Mouse (Mus musculus): ENCODE measurements around the gene Sfta2. TPM values are rescaled to one million over a fixed set of nuclear protein-coding genes. Genes with fewer than 3 reads are reported as not detected.

Gene Sfta2
- 111 and 121 TPM in 2 replicates for polyA plus RNA-seq (2015; fragmentation: Nextera tagmentation; extraction: Ambion mirVana)

DNA sequence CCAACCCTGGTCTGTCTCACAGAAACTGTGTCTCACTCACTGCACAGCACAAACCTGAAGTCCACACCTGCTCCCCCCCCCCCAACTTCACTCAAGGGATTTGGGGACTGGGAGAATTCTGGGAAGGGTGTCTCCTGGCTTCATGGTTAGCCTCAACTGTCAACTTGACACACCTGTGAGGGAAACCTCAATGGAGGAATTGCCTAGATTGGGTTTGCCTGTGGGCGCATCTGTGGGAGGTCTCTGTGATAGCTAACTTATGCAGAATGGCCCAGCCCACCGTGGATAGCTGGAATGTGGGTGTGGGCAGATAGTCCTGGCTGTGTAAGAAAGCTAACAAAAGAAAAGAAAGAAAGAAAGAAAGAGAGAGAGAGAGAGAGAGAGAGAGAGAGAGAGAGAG, at the start of gene Sfta2:
Gene Sfta2, plus strand, starts transcription at position 301 of the 400 bp plus-strand sequence.
- Histone ChIP-seq H3K9me3 (no peaks in the 10 kb centered on the region), H3K4me1 (no peaks in the 10 kb centered on the region), H3K27me3 (no peaks in the 10 kb centered on the region), H3K4me2 (0 out of 2 replicates have a peak within 1 kb of the TSS, but pooled peaks have one; percentile 26), H3K27ac (no peak within 1 kb of the TSS), H3K9ac (no peak within 1 kb of the TSS), H3K36me3 (no peaks in the 10 kb centered on the region), H3K4me3 (no peak within 1 kb of the TSS)
- no peak for ATAC-seq (ENCODE audit: borderline replicate concordance, extremely low read depth, low FRiP score, low TSS enrichment)
- 44% methylated on average over 2 of the region's 2 CpGs for WGBS

- 79% methylated on average over 10 of the region's 10 CpGs for WGBS
- peaks cover 19% of the 10 kb centered on the region for H3K4me1 ChIP-seq
- no peak within 1 kb of the TSS for H3K9ac ChIP-seq
- no peaks in the 10 kb centered on the region for H3K9me3 ChIP-seq
- no peak within 1 kb of the TSS for H3K4me2 ChIP-seq
- no peaks in the 10 kb centered on the region for H3K36me3 ChIP-seq
- no peaks in the 10 kb centered on the region for H3K27me3 ChIP-seq
- no peak within 1 kb of the TSS for H3K27ac ChIP-seq
- no peak within 1 kb of the TSS for H3K4me3 ChIP-seq
- ATAC-seq (ENCODE audit: borderline replicate concordance, extremely low read depth, low FRiP score, low TSS enrichment) = no peak
Observed at GRCm38 (mm10) chr17:35551881-35552414, 49.4 kb upstream of the Sfta2 start, which contains the start of gene Cdsn. Gene Cdsn (plus strand): TSS chr17:35552128.

DNA sequence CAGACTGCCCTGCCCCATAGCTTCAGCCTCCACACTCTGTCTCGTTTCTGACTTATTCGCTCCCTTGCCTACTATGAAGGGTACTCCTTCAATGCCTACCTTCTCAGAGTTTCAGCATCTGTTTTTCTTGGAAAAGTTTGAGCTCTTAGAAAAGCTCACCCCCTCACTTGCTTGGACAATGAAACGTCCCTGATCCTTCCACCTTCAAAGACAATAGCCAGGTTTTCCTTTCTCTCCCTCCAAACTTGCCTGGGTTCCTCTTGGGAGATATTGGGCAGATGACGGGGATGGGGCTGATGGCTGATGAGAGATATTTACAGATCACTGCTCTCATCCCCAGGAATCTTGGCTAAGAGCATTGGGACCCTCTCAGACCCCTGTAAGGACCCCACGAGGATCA, 47.0 kb upstream of the Sfta2 start:
- peaks cover 10% of the 10 kb centered on the region for H3K4me1 ChIP-seq
- no peak for ATAC-seq (ENCODE audit: borderline replicate concordance, extremely low read depth, low FRiP score, low TSS enrichment)
- no peaks in the 10 kb centered on the region for H3K9me3 ChIP-seq
- no peaks in the 10 kb centered on the region for H3K36me3 ChIP-seq
- no peak overlapping the region for H3K4me2 ChIP-seq
- no peak overlapping the region for H3K9ac ChIP-seq
- 75% methylated on average over 5 of the region's 5 CpGs for WGBS
- no peak overlapping the region; the same call in 1 of the 2 replicates for H3K27ac ChIP-seq
- no peak overlapping the region for H3K4me3 ChIP-seq
- H3K27me3 ChIP-seq = no peaks in the 10 kb centered on the region

- H3K9me3 ChIP-seq = no peaks in the 10 kb centered on the region
Observed at GRCm38 (mm10) chr17:35554761-35555397, 46.5 kb upstream of the Sfta2 start.

DNA sequence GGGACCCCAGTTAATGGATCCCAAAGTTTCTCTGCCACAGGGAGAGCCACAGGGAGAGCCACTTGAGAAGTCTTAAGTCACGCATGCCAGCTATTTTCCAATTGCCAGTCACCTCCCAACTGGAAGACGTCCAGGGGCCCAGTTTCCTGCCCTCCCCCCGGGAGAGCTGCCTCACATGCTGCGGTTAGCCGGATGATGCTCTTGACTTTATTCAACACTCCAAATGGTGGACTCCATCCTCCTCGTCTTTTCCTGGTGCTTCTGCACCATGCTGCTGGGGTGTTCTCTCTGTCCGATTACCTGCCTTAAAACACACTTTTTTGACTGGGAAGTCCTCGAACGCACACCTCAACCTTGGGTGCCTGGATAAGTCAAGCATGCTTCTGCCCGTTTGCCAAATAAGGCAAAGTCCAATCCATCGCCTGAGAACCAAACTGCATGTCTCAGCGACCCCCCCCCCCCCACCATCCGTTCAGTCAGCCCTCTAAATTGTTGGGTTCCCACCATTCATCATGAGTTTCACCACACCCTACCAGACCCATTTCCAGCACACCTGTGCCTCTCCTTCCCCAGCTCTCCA, 45.1 kb upstream of the Sfta2 start:
- Histone ChIP-seq H3K9ac (no peak overlapping the region), H3K4me3 (no peak overlapping the region), H3K4me2 (no peak overlapping the region), H3K27ac (no peak overlapping the region), H3K9me3 (no peaks in the 10 kb centered on the region), H3K27me3 (no peaks in the 10 kb centered on the region), H3K36me3 (no peaks in the 10 kb centered on the region), H3K4me1 (no peaks in the 10 kb centered on the region)
- ATAC-seq (ENCODE audit: borderline replicate concordance, extremely low read depth, low FRiP score, low TSS enrichment) = no peak
- WGBS = 83% methylated on average over 13 of the region's 13 CpGs

More at GRCm38 (mm10) chr17:35554761-35555397, 46.5 kb upstream of the Sfta2 start:
- H3K27me3 ChIP-seq = no peaks in the 10 kb centered on the region
- no peaks in the 10 kb centered on the region for H3K36me3 ChIP-seq
- H3K27ac ChIP-seq = no peak overlapping the region; the same call in 1 of the 2 replicates
- no peak overlapping the region for H3K4me2 ChIP-seq
- no peak overlapping the region for H3K4me3 ChIP-seq
- no peak overlapping the region for H3K9ac ChIP-seq
- H3K4me1 ChIP-seq = peaks cover 5% of the 10 kb centered on the region
- WGBS = 87% methylated on average over 18 of the region's 18 CpGs
- ATAC-seq (ENCODE audit: borderline replicate concordance, extremely low read depth, low FRiP score, low TSS enrichment) = no peak

DNA sequence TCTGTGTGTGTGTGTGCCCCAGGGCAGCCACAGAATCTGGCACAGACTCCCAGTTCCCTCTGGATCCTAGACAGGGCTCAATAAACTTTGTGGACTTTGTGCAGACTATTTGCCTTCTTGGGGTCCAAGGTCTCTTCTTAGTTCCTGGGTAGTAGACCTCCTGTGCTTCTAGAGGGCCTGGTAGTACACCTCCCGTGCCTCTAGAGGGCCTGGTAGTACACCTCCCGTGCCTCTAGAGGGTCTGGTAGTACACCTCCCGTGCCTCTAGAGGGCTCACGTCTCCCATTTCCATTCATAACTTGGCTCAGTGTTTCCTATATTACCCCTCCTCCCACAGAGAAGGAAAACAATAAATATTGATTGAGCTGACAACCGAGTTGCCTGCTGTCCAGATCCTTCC, 44.5 kb upstream of the Sfta2 start:
- no peaks in the 10 kb centered on the region for H3K27me3 ChIP-seq
- H3K4me3 ChIP-seq = no peak overlapping the region
- no peak overlapping the region for H3K27ac ChIP-seq
- H3K9me3 ChIP-seq = no peaks in the 10 kb centered on the region
- no peak overlapping the region for H3K9ac ChIP-seq
- H3K4me2 ChIP-seq = no peak overlapping the region
- no peak for ATAC-seq (ENCODE audit: borderline replicate concordance, extremely low read depth, low FRiP score, low TSS enrichment)
- no peaks in the 10 kb centered on the region for H3K4me1 ChIP-seq
- WGBS = 22% methylated on average over 5 of the region's 5 CpGs
- no peaks in the 10 kb centered on the region for H3K36me3 ChIP-seq

DNA sequence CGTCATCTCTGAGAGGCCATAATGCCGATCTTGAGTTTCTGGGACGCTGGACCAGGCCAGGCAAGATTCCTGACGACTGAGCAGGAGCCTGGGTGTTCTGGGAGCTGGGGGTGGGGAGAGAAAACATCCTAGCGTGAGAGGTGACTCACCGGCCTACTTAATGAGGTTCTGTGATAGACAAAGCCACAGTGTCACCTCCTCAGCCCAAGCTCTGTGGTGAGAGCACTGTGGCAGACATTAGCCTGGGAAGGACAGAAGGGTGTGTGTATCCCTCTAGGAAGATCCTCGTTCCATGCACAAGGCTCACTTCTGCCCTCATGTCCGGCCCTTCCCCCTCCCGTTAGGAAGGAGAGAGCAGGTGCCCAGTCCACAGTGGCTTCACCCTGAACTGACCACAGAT, 44.0 kb upstream of the Sfta2 start:
- ATAC-seq (ENCODE audit: borderline replicate concordance, extremely low read depth, low FRiP score, low TSS enrichment) = no peak
- 61% methylated on average over 9 of the region's 9 CpGs for WGBS
- Histone ChIP-seq H3K4me1 (no peaks in the 10 kb centered on the region), H3K9ac (no peak overlapping the region), H3K4me2 (no peak overlapping the region), H3K27me3 (no peaks in the 10 kb centered on the region), H3K9me3 (no peaks in the 10 kb centered on the region), H3K4me3 (no peak overlapping the region), H3K27ac (no peak overlapping the region), H3K36me3 (no peaks in the 10 kb centered on the region)

DNA sequence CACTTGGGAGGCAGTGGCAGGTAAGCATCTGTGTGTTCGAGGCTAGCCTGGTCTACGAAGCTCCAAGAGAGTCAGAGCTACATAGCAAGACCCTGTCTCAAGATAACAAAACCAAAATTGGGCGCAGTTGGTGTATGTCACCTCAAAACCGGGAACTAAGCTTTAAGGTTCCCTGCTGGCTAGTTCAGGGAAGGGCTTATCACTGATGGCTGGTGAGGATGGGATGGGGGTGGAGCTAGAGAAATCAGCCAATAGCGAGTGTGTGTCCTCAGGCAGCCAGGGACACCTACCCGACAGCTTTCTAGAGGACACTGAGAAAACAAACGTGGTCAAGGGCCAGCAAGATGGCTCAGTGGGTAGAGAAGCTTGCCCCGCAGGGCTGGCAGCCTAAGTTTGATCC, 43.1 kb upstream of the Sfta2 start:
- H3K36me3 ChIP-seq = no peaks in the 10 kb centered on the region
- no peak overlapping the region for H3K4me2 ChIP-seq
- H3K27ac ChIP-seq = no peak overlapping the region
- no peak overlapping the region for H3K4me3 ChIP-seq
- H3K9me3 ChIP-seq = no peaks in the 10 kb centered on the region
- H3K27me3 ChIP-seq = no peaks in the 10 kb centered on the region
- no peak for ATAC-seq (ENCODE audit: borderline replicate concordance, extremely low read depth, low FRiP score, low TSS enrichment)
- H3K4me1 ChIP-seq = no peaks in the 10 kb centered on the region
- no peak overlapping the region for H3K9ac ChIP-seq
- 55% methylated on average over 8 of the region's 8 CpGs for WGBS

DNA sequence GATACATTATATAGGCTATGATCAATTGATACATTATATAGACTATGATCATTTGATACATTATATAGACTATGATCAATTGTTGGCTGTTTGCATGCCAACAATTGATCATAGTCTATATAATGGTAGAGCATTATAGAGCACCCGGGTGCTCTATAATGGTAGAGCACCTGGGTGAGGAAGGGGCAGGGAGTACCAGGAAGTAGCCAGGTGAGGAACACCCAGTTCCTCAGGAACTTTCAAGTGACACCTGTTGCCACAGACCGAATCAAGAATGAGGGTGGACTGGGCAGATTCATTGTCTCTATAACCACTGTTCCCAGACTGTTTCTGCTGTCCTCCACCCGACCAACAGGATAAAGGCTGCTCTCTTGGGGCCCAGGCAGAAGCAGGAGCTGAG, 34.2 kb upstream of the Sfta2 start, which contains the start of gene 2300002M23Rik:
Gene 2300002M23Rik, plus strand, starts transcription at position 301 of the 400 bp plus-strand sequence.
- Histone ChIP-seq H3K27ac (no peak within 1 kb of the TSS), H3K4me1 (peaks cover 10% of the 10 kb centered on the region; the same call in 1 of the 2 replicates), H3K9me3 (no peaks in the 10 kb centered on the region), H3K9ac (no peak within 1 kb of the TSS), H3K4me2 (no peak within 1 kb of the TSS), H3K27me3 (peaks cover 34% of the 10 kb centered on the region), H3K36me3 (no peaks in the 10 kb centered on the region), H3K4me3 (no peak within 1 kb of the TSS)
- ATAC-seq (ENCODE audit: borderline replicate concordance, extremely low read depth, low FRiP score, low TSS enrichment) = no peak
- WGBS = 54% methylated on average over 3 of the region's 3 CpGs

- no peak for ATAC-seq (ENCODE audit: borderline replicate concordance, extremely low read depth, low FRiP score, low TSS enrichment)
- no peaks in the 10 kb centered on the region for H3K9me3 ChIP-seq
- 21% methylated on average over 9 of the region's 9 CpGs for WGBS
- no peak overlapping the region for H3K4me2 ChIP-seq
- no peaks in the 10 kb centered on the region for H3K36me3 ChIP-seq
- H3K27ac ChIP-seq = no peak overlapping the region
- H3K4me1 ChIP-seq = peaks cover 10% of the 10 kb centered on the region; the same call in 1 of the 2 replicates
- no peak overlapping the region for H3K9ac ChIP-seq
- peaks cover 34% of the 10 kb centered on the region for H3K27me3 ChIP-seq
- H3K4me3 ChIP-seq = no peak overlapping the region
Observed at GRCm38 (mm10) chr17:35567767-35568166, 33.6 kb upstream of the Sfta2 start.

DNA sequence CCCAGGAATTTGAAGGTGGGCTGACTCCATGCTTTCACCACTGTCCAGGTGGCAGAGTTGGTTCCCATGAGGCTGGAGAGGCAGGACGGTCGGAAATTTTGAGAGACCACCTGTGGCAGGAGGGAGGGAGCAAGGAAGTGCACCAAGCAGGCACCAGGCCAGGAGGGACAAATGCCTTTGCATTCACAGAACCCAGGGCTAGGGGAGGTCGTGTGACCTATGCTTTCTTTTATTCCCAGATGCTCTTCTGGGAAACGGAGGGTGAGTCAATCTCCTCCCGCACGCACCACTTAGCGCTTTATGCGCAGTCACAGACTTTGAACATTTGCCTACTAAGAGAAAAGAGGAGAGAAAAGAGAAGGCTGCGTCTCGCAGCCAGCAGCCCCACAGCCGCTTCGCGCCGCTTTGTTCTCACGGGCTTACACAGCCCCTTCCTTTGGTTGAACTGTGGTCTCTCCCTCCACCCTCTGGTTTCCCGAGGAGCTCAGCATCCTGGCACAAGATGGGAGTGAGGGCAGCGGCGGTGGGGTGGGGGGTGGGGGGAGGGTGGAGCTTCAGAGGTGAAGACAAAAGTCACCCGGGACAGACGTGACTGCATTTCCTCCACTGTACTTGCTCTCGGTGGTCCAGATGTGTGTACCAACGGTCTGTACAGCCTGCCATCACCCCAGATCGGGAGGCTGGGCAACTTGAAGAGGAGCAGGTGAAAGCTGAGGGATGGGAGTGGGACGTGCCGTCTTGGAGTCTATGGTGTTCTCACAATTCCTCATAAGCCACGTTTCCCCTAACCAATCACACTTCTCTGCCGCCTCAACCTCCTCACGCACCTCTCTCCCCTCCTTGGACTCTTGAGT, 32.0 kb upstream of the Sfta2 start:
- H3K9ac ChIP-seq = no peak overlapping the region; the same call in 1 of the 2 replicates

More for the DNA sequence above, 32.0 kb upstream of the Sfta2 start:
- H3K4me1 ChIP-seq = peaks cover 10% of the 10 kb centered on the region; the same call in 1 of the 2 replicates
- H3K36me3 ChIP-seq = no peaks in the 10 kb centered on the region
- ATAC-seq (ENCODE audit: borderline replicate concordance, extremely low read depth, low FRiP score, low TSS enrichment) = no peak
- H3K4me3 ChIP-seq = peak overlapping the region; percentile 21
- H3K4me2 ChIP-seq = peak overlapping the region; percentile 50
- H3K9me3 ChIP-seq = no peaks in the 10 kb centered on the region
- H3K27me3 ChIP-seq = peaks cover 34% of the 10 kb centered on the region
- H3K27ac ChIP-seq = no peak overlapping the region
- WGBS = 3% methylated on average over 28 of the region's 28 CpGs
